Mouse (Mus musculus): Measurements from ENCODE around the gene Plekha8.

Plekha8 gene

GRCm38 (mm10) chr6:54657861-54658260 is 63.0 kb downstream of the Plekha8 start:
- no peak for DNase-seq

- no peak for DNase-seq
Observed at GRCm38 (mm10) chr6:54669868-54670267, 75.0 kb downstream of the Plekha8 start.

- DNase-seq = no peak
Observed at GRCm38 (mm10) chr6:54672901-54673300, 78.0 kb downstream of the Plekha8 start.

GRCm38 (mm10) chr6:54679686-54680085 is 84.8 kb downstream of the Plekha8 start:
- DNase-seq = no peak

GRCm38 (mm10) chr6:54680891-54681745 is 86.2 kb downstream of the Plekha8 start, which contains the start of gene Mturn:
Gene Mturn (plus strand): TSS chr6:54681624.
- peak; percentile 98 for DNase-seq

DNA sequence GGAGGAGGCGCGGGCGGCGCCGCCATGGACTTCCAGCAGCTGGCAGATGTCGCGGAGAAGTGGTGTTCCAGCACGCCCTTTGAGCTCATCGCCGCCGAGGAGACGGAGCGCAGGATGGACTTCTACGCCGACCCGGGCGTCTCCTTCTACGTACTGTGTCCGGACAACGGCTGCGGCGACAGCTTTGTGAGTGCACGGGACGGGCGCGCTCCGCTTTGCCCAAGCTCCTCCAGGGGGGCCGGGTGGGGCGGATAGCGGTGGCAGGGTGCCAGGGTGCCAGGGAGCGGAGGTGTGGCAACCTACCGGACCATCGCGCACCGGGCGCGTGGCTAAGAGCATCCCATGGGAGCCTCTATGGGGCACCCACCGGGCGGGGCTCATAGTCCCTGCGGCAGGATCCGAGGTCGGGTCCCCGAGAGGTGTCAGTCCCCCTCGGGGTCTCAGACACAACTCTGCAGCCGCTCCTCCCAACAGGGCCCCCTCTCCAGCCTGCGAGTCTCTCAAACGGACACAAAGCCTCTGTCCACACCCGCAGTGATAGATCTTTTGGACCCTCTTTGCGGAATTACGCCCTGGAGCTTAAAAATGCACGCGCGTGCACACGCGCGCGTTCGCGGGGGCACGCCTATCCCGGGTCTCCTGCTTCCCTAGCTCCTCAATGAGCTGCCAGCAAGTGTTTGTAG is 87.0 kb downstream of the Plekha8 start:
- no peak for DNase-seq

- DNase-seq = no peak
Observed at GRCm38 (mm10) chr6:54684085-54684484, 89.2 kb downstream of the Plekha8 start.

DNA sequence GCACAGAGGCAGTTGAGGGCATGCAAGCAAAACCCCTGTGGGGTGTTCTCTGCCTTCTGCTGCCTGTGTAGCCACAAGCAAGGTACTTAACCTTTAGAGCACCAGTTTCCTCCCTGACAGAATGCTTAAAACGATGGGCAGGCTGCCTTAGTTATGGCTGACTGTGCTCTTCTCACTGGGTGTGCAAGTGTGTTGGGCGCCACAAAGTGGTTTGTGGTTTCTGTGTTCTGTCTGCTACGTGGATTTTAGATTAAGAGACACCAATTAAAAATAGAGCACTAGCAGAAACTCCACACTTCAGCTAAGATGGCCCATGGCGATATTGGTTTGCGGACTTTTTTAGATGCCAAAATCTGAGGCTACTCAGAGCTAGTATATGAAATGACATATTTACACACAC is 90.2 kb downstream of the Plekha8 start:
- DNase-seq = no peak

DNA sequence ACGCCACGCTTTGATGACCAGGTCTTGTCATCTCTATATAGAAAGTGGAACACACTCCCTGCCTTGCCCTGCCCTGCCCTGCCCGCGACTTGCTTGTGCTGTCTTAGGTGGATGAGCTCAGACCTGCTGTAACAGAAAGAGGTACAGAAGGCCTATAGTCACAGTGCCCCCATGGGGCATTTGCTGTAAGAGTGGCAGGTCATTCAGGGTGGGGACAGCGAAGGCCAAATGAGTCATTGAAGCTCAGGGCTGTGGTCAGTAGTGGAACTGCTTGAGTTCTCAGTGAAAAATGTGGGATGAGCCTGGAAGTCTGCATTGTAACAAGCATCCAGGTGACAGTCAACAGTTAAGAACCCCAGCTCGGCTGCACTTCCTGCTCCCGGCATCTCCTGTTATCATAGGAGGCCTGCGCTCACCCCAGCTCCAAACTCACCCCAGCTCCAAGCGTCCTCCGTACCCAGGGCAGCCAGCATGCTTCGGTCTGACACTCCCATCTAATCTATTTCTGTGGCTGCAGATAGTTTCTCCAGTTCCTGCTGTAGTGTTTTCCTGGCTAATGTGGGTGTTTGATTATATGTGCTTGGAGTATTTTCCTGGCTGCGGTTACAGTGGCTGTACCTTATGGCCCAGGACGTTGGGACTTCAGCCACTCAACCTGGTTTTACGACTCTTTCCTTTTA is 90.9 kb downstream of the Plekha8 start:
- DNase-seq = no peak

DNA sequence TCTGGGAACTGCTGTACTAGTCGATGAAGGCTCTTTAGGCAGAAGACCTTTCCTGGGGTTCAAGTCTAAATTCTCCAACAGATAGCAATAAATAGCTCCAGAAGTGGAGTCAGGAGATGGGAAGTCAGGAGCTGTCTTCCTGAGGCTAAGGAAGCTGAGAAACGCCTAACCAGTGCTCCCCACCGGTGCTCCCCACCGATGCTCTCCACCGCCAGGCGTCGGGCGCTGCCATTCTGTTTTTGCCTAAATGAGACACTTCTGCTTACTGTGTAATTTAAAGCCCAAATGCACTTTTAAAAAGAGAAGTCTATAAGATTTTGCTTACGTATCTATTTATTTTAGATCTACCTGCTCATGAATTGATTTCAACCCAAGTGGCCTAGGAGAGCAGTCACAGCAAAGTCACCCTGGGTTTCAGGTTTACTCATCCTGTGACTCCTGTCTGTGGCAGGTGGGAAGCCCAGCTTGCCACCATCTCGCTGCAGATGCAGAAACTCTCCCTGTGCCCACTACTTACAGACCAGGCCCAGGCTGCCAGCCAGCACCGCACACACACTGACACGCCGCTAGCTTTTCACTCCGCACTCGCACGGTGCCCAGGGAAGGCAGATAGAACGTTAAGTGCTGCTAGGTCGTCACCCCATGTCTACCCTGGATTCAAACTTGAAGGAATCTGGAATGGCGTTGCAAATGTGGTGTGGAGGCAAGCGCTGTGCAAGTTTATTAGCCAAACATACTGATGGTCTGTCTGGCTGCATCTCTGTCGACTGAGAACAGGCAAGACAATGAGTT is 92.2 kb downstream of the Plekha8 start:
- DNase-seq = no peak

DNA sequence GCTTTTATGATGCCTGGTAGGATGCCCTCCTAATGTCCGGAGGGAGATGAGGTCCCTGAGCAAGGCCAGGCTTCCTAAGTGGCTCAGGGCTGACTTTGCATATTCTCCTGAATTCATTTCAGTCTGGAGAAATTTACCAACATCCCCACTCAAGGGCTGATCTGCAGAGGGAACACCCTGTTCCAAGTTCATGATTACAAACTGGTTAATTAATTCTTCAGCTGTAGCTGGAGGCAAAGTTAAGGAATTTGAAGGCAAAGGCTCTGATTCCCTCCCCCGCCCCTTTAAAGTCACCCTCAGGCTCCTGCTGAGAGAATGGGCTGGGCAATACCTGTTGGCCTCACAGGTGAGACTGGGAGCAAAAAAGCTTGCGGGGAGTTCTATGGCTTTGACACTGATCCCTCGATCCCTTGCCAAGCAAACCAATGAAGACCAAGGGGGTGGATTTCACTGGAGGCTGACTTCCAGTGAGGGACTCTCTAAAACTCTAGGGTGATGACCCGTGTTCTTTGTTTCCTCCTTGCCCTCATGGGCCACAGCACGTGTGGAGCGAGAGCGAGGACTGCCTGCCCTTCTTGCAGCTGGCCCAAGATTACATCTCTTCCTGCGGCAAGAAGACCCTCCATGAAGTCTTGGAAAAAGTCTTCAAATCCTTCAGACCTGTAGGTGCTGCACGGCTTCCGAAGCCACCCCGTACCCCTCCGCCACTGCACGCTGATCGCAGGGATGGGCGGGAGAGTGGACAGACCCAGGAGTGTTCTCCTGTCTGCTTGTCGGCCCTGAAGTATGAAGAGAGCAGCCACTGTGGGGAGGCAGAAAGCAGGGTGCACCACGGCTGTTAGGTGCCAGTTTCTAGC is 93.8 kb downstream of the Plekha8 start:
- no peak for DNase-seq

GRCm38 (mm10) chr6:54689686-54690085 is 94.8 kb downstream of the Plekha8 start:
- DNase-seq = no peak

- no peak for DNase-seq
Observed at GRCm38 (mm10) chr6:54690838-54691237, 95.9 kb downstream of the Plekha8 start.

DNA sequence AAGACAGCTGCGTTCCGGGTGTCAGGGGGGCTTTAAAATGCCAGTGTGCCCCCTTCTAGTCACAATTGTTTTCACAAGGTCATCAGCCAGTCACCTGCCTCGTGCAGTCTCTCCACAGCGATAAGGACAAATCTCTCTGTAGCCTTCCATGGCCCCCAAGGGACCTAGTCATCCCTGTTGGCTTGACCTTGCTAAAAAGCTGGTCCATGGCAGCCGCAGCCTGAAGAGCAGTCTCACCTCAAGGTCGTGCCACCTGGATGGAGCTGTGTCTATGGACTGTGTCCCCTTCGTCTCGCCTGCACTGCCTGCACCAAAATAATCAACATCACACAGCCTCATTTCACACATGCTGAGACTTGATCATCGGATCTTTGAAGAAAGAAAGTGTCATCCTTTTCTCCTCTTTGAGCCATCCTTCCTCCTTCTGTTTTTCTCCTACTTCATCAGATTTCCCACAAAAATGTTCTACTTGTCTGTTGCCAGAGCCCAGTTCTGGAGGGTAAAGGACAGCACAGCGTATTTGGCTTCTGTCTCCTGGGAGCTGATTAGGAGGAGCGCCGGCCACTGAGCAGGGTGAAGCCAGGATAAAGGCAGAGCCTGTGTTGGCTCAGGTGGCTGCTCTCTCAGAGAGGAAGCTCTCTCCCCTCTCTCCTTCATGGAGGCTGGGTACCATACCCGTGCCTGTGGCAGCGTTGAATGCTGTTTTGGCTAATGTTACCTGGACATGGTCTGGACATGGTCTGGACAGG is 96.6 kb downstream of the Plekha8 start:
- no peak for DNase-seq

- DNase-seq = no peak
Observed at GRCm38 (mm10) chr6:54692201-54692600, 97.3 kb downstream of the Plekha8 start.

DNA sequence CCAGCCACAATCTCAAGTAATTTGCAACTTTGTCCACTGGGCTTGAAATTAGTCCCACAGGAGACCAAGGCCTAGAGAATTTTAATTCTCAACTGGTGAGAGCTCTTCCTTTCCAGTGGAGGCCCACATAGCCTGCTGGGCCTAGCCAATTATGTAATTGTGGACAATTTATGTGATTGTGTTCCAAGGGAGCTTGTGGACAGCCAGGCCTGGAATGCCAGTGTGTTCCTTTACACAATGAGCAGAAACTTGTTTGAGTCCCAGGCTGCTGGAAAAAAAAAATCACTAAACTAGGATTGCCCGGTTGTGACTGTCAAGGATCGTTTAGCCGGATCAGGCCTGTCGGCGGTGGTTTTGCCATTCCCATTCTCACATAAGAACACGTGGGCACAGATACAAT is 98.4 kb downstream of the Plekha8 start:
- no peak for DNase-seq
